Mouse (Mus musculus): ENCODE data around the gene Nfasc. TPM values are rescaled to one million over a fixed set of nuclear protein-coding genes. Genes with fewer than 3 reads are reported as not detected.
A peak's percentile ranks its signal among the peaks of the same experiment; 100 is the strongest.

The Nfasc gene
- polyA plus RNA-seq, 1 experiment: not detected

DNA sequence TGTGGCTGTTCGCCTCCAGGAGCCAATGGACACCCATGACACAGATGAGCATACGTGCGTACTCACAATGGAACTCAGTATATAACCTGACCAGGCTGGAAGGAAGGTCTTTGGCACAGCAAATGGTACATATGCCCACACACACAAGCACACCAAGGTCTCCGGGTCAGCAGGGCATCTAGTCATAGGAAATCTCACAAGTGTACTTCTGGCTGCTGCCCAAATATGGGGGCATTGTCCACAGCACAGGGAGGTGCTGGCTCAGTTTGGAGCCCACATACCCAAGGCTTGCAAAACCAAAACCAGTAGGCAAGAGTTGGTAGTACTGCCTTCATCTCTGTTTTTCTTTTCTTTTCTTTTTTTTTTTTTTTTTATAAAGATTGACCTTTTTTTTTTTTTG lies 206.1 kb downstream of the Nfasc start:
- Histone ChIP-seq H3K27ac (ENCODE audit: insufficient read depth, low read depth, low read length) (no peak overlapping the region), H3K4me1 (ENCODE audit: control insufficient read depth, insufficient read depth, low read length) (no peaks in the 10 kb centered on the region)
- TF ChIP-seq CTCF (IDR thresholded peaks at IDR 0.05; ENCODE audit: low read depth, low read length): no peak
- no peak for TF ChIP-seq POLR2A (IDR thresholded peaks at IDR 0.05; ENCODE audit: borderline replicate concordance, low read depth, low read length)

DNA sequence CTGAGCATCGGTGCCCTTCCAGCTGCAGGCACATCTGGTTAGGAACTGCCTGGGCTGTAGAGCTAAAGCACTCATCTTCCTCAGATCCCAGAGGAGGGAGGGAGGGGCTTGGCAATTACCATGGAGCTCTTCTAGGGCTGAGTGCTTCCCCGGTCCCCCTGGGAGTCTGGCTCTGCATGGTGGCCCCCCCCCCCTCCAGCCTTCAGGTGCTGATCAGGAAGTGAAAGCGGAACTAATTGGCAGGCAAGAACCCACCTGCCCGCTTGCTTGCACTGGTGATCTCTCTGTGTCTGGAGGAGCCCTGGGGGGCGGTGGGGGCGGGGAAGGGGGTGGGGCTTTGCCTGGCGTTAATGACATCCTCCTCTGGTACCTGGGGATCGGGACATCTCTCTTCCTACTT lies 207.8 kb downstream of the Nfasc start:
- TF ChIP-seq POLR2A (IDR thresholded peaks at IDR 0.05; ENCODE audit: borderline replicate concordance, low read depth, low read length): no peak
- TF ChIP-seq CTCF (IDR thresholded peaks at IDR 0.05; ENCODE audit: low read depth, low read length): no peak
- Histone ChIP-seq H3K27ac (ENCODE audit: insufficient read depth, low read depth, low read length) (no peak overlapping the region), H3K4me1 (ENCODE audit: control insufficient read depth, insufficient read depth, low read length) (no peaks in the 10 kb centered on the region), H3K4me3 (ENCODE audit: insufficient read depth, low read length) (no peak overlapping the region)

More for the DNA sequence above, 206.1 kb downstream of the Nfasc start:
- no peak overlapping the region for H3K4me3 ChIP-seq (ENCODE audit: insufficient read depth, low read length)

DNA sequence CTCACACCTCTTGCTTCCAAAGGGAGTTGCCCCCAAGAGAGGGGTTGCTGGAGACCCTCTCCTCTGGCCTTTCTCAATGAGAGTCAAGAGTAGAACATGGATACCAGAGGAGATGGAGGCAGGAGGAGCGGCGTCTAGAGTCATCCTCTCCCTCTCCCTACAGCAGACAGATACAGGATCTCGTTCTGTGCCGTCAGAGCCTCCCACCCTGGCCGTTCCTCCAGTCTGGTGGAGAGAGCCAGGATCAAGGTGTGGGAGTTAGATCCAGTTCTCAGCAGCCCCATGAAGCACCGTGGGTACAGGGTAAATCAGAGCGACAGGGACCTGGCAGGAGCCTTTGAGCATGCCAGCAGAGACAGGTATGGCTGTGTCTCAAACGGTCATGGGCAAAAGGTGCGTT lies 209.1 kb downstream of the Nfasc start:
- H3K4me3 ChIP-seq (ENCODE audit: insufficient read depth, low read length): no peak overlapping the region
- no peaks in the 10 kb centered on the region for H3K4me1 ChIP-seq (ENCODE audit: control insufficient read depth, insufficient read depth, low read length)
- H3K27ac ChIP-seq (ENCODE audit: insufficient read depth, low read depth, low read length): no peak overlapping the region
- TF ChIP-seq POLR2A (IDR thresholded peaks at IDR 0.05; ENCODE audit: borderline replicate concordance, low read depth, low read length) (no peak), CTCF (IDR thresholded peaks at IDR 0.05; ENCODE audit: low read depth, low read length) (no peak)

DNA sequence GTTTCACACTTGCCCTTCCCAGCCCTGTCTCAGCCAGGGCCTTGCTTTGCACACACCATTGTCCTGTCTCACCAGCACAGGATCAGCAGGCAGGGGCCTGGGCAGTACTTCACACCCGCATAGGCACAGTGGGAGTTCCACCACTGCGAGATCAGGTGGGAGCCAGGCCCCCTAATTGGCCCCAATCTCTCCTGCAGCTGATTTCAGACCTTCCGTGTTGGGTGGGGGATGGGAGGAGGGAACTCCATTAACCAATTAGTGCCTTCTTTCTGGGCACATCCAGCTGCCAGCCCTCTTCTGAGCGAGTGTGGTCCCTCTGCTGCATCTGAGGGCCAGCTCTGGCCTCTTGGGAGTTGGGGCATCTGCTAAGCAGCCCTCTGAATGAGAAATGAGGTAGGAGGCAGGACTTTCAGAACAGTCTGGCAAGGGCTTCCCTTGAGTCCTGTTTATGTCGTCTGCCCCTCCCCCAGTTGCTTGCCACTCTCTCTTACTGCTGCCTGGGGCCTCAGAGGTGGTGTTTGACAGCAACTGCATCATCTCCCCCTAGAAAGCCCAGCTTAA lies 210.9 kb downstream of the Nfasc start:
- Histone ChIP-seq H3K27ac (ENCODE audit: insufficient read depth, low read depth, low read length) (no peak overlapping the region), H3K4me1 (ENCODE audit: control insufficient read depth, insufficient read depth, low read length) (no peaks in the 10 kb centered on the region), H3K4me3 (ENCODE audit: insufficient read depth, low read length) (no peak overlapping the region)
- no peak for TF ChIP-seq POLR2A (IDR thresholded peaks at IDR 0.05; ENCODE audit: borderline replicate concordance, low read depth, low read length)
- no peak for TF ChIP-seq CTCF (IDR thresholded peaks at IDR 0.05; ENCODE audit: low read depth, low read length)

DNA sequence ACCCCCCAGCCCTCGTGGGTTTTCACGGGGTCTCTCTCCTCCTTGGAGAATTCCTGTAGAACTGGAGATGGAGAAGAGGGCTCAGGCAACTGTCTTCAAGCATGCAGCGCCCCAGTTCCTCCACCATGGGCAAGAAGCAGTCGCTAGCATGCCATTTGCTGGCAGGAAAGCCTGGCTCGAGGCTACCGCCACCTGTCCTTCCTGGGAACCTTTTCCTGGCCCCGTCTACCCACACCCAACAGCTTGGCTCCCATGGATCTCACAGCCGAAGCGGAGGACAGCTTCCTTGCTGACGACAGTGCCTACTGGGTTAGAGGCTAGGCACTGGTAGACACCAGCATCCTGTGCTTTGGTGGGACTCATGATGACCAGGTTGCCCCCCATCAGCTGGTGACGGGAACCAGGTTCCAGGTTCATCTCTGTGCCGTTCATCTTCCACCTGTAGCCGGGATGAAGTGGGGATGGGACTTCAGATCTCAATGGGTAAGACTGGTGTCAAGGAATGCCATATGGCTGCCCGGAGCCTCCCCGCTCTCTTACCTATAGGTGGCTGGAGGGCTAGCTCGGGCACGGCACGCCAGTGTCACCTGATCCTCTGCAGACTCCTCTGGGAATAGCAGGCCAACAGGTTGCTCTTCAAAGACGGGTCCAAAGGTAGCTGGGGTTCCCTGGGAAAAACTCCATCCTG lies 212.8 kb downstream of the Nfasc start:
- H3K4me3 ChIP-seq (ENCODE audit: insufficient read depth, low read length): no peak overlapping the region
- TF ChIP-seq CTCF (IDR thresholded peaks at IDR 0.05; ENCODE audit: low read depth, low read length) (no peak), POLR2A (IDR thresholded peaks at IDR 0.05; ENCODE audit: borderline replicate concordance, low read depth, low read length) (no peak)

DNA sequence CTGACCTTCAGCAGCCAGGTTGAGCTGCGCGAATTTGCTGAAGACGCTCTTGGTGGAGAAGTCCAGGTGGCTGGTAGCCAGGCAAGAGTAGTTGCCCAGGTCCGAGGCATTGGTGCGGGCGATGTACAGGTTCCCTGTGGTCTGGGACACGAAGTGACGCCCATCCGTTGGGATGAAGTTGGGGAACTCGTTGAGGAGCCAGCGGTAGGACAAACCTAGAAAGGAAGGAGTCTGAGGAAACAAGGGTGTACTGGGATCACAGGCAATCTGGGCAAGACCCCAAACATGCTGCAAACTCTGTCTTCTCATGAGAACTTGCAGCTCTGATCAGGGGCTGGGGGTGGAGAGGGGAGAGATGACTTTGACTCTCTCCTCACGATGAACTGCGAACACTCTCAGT lies 213.5 kb downstream of the Nfasc start:
- H3K4me3 ChIP-seq (ENCODE audit: insufficient read depth, low read length): no peak overlapping the region
- H3K4me1 ChIP-seq (ENCODE audit: control insufficient read depth, insufficient read depth, low read length): no peaks in the 10 kb centered on the region
- no peak for TF ChIP-seq POLR2A (IDR thresholded peaks at IDR 0.05; ENCODE audit: borderline replicate concordance, low read depth, low read length)
- no peak for TF ChIP-seq CTCF (IDR thresholded peaks at IDR 0.05; ENCODE audit: low read depth, low read length)
- H3K27ac ChIP-seq (ENCODE audit: insufficient read depth, low read depth, low read length): no peak overlapping the region

More for the DNA sequence above, 212.8 kb downstream of the Nfasc start:
- H3K27ac ChIP-seq (ENCODE audit: insufficient read depth, low read depth, low read length): no peak overlapping the region
- no peaks in the 10 kb centered on the region for H3K4me1 ChIP-seq (ENCODE audit: control insufficient read depth, insufficient read depth, low read length)

DNA sequence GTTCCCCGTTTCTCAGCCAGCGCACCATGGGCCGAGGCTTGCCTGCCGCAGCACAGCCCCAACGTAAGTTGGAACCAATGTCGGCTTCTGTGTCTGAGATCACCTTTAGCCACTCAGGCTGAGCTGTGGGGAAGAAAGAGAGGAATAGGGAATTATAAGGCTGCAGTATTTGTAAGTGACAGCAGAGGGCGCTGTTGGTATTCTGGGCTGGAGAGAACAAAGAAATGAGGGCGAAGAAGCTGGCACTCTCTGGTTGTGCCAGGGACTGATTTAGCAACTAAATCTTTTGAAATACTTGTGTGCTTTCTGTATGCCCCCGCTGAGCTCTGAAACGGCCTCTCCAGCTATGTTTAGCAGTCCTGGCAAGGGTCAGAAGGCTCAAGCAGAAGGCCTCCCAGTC lies 215.8 kb downstream of the Nfasc start:
- Histone ChIP-seq H3K27ac (ENCODE audit: insufficient read depth, low read depth, low read length) (no peak overlapping the region), H3K4me1 (ENCODE audit: control insufficient read depth, insufficient read depth, low read length) (no peaks in the 10 kb centered on the region), H3K4me3 (ENCODE audit: insufficient read depth, low read length) (no peak overlapping the region)
- TF ChIP-seq CTCF (IDR thresholded peaks at IDR 0.05; ENCODE audit: low read depth, low read length): peak; percentile 56
- TF ChIP-seq POLR2A (IDR thresholded peaks at IDR 0.05; ENCODE audit: borderline replicate concordance, low read depth, low read length): no peak

DNA sequence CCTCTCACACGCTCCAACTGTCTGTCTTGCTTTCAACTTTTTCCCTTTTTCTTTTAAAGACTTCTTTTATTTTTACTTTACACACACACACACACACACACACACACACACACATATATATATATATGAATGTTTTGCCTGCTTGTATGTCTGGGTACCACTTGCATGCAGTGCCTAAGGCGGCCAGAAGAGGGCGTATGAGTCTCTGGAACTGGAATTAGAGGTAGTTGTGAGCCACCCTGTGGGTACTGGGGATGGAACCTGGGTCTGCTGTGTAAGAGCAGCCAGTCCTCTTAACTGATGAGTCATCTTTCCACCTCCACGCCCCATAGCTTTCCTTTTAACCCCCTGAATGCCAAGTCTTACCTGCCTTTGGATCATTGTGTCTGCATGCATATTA lies 217.7 kb downstream of the Nfasc start:
- Histone ChIP-seq H3K4me3 (ENCODE audit: insufficient read depth, low read length) (no peak overlapping the region), H3K27ac (ENCODE audit: insufficient read depth, low read depth, low read length) (no peak overlapping the region), H3K4me1 (ENCODE audit: control insufficient read depth, insufficient read depth, low read length) (no peaks in the 10 kb centered on the region)
- peak; percentile 75 for TF ChIP-seq CTCF (IDR thresholded peaks at IDR 0.05; ENCODE audit: low read depth, low read length)
- TF ChIP-seq POLR2A (IDR thresholded peaks at IDR 0.05; ENCODE audit: borderline replicate concordance, low read depth, low read length): no peak

DNA sequence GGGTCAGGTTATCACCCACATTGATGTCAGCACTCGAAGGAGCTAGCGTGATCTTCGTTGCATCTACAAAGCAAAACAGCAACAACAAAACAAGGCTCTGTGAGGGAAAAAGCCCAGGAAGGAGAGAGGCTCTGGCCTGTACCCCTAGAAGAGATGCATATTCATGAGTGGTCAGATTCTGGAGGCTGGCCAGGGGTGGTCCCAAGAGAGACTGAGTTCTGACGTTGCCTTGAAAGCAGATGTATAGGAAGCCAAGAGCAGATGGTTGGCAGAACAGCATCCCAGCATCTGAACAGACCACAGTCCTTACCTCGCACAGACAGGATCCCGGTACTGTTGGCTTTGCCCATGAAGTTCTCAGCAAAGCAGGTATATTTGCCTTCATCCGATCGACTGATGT lies 218.5 kb downstream of the Nfasc start:
- Histone ChIP-seq H3K27ac (ENCODE audit: insufficient read depth, low read depth, low read length) (no peak overlapping the region), H3K4me3 (ENCODE audit: insufficient read depth, low read length) (no peak overlapping the region), H3K4me1 (ENCODE audit: control insufficient read depth, insufficient read depth, low read length) (no peaks in the 10 kb centered on the region)
- no peak for TF ChIP-seq CTCF (IDR thresholded peaks at IDR 0.05; ENCODE audit: low read depth, low read length)
- no peak for TF ChIP-seq POLR2A (IDR thresholded peaks at IDR 0.05; ENCODE audit: borderline replicate concordance, low read depth, low read length)

DNA sequence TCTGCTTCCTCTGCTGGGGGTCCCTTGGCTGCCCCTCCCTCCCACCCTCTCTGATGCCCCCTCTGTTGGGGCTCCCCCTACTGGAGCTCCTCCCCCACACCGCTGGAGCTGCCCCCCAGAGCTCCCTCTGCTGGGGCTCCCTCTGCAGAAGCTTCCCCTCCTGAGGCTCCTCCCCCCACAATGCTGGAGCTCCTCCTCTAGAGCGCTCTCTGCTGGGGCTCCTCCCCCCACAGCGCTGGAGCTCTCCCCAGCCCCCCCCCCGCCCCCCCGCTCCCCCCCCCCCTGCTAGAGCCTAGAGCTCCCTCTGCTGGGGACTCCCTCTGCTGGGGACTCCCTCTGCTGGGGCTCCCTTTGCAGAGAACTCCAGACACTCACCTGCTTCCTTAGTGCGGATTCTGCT lies 220.8 kb downstream of the Nfasc start:
- Histone ChIP-seq H3K27ac (ENCODE audit: insufficient read depth, low read depth, low read length) (no peak overlapping the region), H3K4me3 (ENCODE audit: insufficient read depth, low read length) (no peak overlapping the region), H3K4me1 (ENCODE audit: control insufficient read depth, insufficient read depth, low read length) (no peaks in the 10 kb centered on the region)
- TF ChIP-seq CTCF (IDR thresholded peaks at IDR 0.05; ENCODE audit: low read depth, low read length) (0 out of 2 replicates have a peak, but pooled peaks have one; percentile 16), POLR2A (IDR thresholded peaks at IDR 0.05; ENCODE audit: borderline replicate concordance, low read depth, low read length) (no peak)
